Mouse (Mus musculus) megakaryocyte, embryonic 14.5 days (primary cell): Measurements from ENCODE around the gene Foxo3.

ENCODE experiments used
- FLI1 ChIP-seq: IDR thresholded peaks from 2 replicates; pipeline ENCODE4 v1.6.1; 2012; ENCODE audit warnings: low read length, inconsistent platforms, mixed read lengths
- GATA1 ChIP-seq: IDR thresholded peaks from 3 replicates; pipeline ENCODE4 v1.6.1; 2012; ENCODE audit warnings: mixed read lengths, low read length, inconsistent platforms, borderline replicate concordance

DNA sequence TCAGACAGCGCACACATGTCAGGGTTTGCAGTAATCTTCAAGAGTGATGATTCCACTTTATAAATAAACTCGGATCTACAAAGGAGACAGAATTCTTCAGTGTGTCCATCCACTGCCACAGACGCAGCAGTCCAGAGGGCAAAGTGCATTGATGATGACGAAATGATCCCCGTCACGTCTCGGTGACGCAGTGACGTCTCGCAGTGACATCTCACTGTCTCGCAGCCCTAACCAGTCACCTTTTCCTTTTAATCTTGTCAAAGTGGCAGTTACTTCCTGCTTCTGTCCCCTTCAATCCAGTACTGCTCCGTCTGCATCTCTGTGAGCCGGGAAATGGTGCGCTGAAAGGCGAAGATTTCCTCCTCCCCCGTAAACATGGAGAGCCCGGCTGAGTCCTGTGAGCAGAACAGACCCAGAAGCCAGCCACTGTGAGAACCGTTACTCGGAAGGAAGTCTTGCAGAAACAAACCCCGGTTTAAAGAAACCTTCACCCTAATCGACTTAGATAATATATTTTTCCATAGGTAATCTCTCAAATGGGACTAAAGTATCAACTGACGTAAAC is 36.7 kb upstream of the Foxo3 start:
- TF ChIP-seq FLI1 (no peak), GATA1 (no peak)
